Mouse (Mus musculus) monocyte, adult 59 days (primary cell): Measurements from ENCODE around the gene Il5ra. TPM values are rescaled to one million over a fixed set of nuclear protein-coding genes. Genes with fewer than 3 reads are reported as not detected.

ENCODE experiments used
- total RNA-seq, 2 experiments: library from RNA; stranded (reverse); gene quantifications; one replicate each; pipeline ENCODE4 v1.2.4; 2023

The Il5ra gene
- under 1 TPM in 1 of 2 experiments, not detected in 1; 0.27 TPM for total RNA-seq

DNA sequence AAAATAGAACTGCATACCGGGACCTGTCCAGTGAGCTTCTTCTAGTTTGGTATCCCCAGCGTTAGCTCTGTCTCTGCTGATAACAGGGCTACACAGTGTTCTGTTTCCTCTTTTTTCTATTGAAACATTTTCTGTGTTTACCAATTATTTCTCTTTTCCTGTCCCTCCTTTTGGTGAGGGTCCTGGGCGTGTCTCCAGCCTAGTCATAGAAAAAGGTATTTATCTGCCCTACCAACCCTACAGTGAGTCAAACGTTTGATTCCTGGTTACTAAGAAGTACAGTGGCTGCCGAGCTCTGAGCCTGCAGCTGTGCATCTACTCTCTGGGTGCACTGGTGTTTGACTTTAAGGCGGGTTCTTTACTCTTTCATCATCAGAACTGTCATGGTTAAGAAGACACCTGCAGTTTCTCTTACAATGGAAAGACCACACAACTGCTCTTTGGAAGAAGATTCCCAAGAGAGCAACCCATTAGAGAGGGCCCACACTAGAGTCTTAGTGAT, at the start of gene Il5ra:
TSS of gene Il5ra (minus strand) at position 151 of the 502 bp plus-strand sequence.

DNA sequence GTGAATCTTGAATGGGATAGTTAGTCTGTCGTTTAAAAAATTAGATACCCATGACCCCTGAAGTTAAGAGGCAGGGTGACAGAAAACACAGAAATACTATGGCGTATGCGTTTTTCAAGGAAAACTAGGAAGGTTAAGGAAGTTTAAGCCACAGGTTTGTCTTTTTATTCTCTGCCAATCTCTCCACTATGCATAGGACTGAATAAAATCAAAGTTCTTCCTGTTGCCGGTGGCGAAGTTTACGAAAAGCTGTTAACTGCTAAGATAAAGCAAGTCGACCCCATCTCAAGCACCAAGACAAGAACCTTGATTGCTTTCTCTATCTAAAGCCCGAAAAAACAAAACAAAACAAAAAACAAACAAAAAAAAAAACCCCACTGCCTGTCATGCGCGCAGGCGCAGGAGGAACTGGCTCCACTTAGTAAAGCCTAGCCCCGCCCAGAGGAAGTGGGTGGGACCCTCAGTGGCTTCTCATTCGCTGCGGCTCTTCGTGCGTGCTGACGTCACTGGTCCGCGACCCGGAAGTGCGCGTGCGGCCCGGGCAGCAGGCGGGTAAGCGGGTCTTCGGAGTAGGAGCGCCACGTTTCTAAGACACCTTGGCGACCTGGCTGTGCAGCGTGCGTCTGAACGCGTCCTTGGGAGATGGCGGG, 19.9 kb upstream of the Il5ra start, which contains the start of gene Trnt1:
TSS of gene Trnt1 (plus strand) at position 481 of the 650 bp plus-strand sequence.

Other genes starting within 250 kb of the Il5ra start
- 10 to 100 TPM; 44.5 to 47.7 TPM for gene Trnt1, start 20.1 kb upstream of the Il5ra start, total RNA-seq
- 10 to 100 TPM; 37.1 to 38.3 TPM for gene Crbn, start 51.0 kb upstream of the Il5ra start, total RNA-seq